Mouse (Mus musculus): ENCODE data around the gene Dyrk1a. TPM values are rescaled to one million over a fixed set of nuclear protein-coding genes. Genes with fewer than 3 reads are reported as not detected.

Dyrk1a gene
- polyA plus RNA-seq, 1 experiment from 2014 or later, result 16.8 TPM

- no peak for ATAC-seq (ENCODE audit: insufficient number of reproducible peaks, insufficient read depth, low FRiP score, low read depth)
- Histone ChIP-seq H3K4me1 (ENCODE audit: control insufficient read depth, insufficient read depth, low read length) (0 out of 2 replicates have a peak, but pooled peaks cover 4% of the 10 kb centered on the region), H3K36me3 (ENCODE audit: control insufficient read depth, insufficient read depth, low read length) (no peaks in the 10 kb centered on the region), H3K4me2 (replicated peaks; ENCODE audit: low read depth, low read length) (no peak overlapping the region), H3K27me3 (ENCODE audit: control insufficient read depth, insufficient read depth, low read length) (no peaks in the 10 kb centered on the region), H3K27ac (ENCODE audit: low read length) (no peak overlapping the region), H3K9me3 (ENCODE audit: control insufficient read depth, low read depth, low read length) (no peaks in the 10 kb centered on the region), H3K9ac (replicated peaks; ENCODE audit: low read depth, low read length) (no peak overlapping the region), H3K4me3 (ENCODE audit: low read depth, low read length) (no peak overlapping the region)
- WGBS, result 76% methylated on average over 4 of the region's 4 CpGs
These were observed 38.5 kb upstream of the Dyrk1a start for GRCm38 (mm10) chr16:94531268-94531667.

GRCm38 (mm10) chr16:94533679-94534078 lies 36.1 kb upstream of the Dyrk1a start:
- Histone ChIP-seq H3K4me2 (replicated peaks; ENCODE audit: low read depth, low read length) (no peak overlapping the region), H3K36me3 (ENCODE audit: control insufficient read depth, insufficient read depth, low read length) (no peaks in the 10 kb centered on the region), H3K4me3 (ENCODE audit: low read depth, low read length) (no peak overlapping the region), H3K27ac (ENCODE audit: low read length) (no peak overlapping the region), H3K4me1 (ENCODE audit: control insufficient read depth, insufficient read depth, low read length) (no peaks in the 10 kb centered on the region), H3K9ac (replicated peaks; ENCODE audit: low read depth, low read length) (no peak overlapping the region), H3K9me3 (ENCODE audit: control insufficient read depth, low read depth, low read length) (no peaks in the 10 kb centered on the region), H3K27me3 (ENCODE audit: control insufficient read depth, insufficient read depth, low read length) (no peaks in the 10 kb centered on the region)
- 69% methylated on average over 6 of the region's 6 CpGs for WGBS
- no peak for ATAC-seq (ENCODE audit: insufficient number of reproducible peaks, insufficient read depth, low FRiP score, low read depth)

- Histone ChIP-seq H3K4me2 (replicated peaks; ENCODE audit: low read depth, low read length) (no peak overlapping the region), H3K27ac (ENCODE audit: low read length) (no peak overlapping the region), H3K27me3 (ENCODE audit: control insufficient read depth, insufficient read depth, low read length) (no peaks in the 10 kb centered on the region), H3K36me3 (ENCODE audit: control insufficient read depth, insufficient read depth, low read length) (no peaks in the 10 kb centered on the region), H3K9ac (replicated peaks; ENCODE audit: low read depth, low read length) (no peak overlapping the region), H3K4me1 (ENCODE audit: control insufficient read depth, insufficient read depth, low read length) (no peaks in the 10 kb centered on the region), H3K9me3 (ENCODE audit: control insufficient read depth, low read depth, low read length) (no peaks in the 10 kb centered on the region), H3K4me3 (ENCODE audit: low read depth, low read length) (no peak overlapping the region)
- no peak for ATAC-seq (ENCODE audit: insufficient number of reproducible peaks, insufficient read depth, low FRiP score, low read depth)
- WGBS, result 90% methylated on average over 5 of the region's 5 CpGs
These were observed 34.1 kb upstream of the Dyrk1a start for GRCm38 (mm10) chr16:94535716-94536115.

GRCm38 (mm10) chr16:94536417-94537158 lies 33.2 kb upstream of the Dyrk1a start:
- Histone ChIP-seq H3K9me3 (ENCODE audit: control insufficient read depth, low read depth, low read length) (no peaks in the 10 kb centered on the region), H3K4me1 (ENCODE audit: control insufficient read depth, insufficient read depth, low read length) (no peaks in the 10 kb centered on the region), H3K4me3 (ENCODE audit: low read depth, low read length) (no peak overlapping the region), H3K27me3 (ENCODE audit: control insufficient read depth, insufficient read depth, low read length) (no peaks in the 10 kb centered on the region), H3K36me3 (ENCODE audit: control insufficient read depth, insufficient read depth, low read length) (no peaks in the 10 kb centered on the region), H3K4me2 (replicated peaks; ENCODE audit: low read depth, low read length) (no peak overlapping the region), H3K27ac (ENCODE audit: low read length) (no peak overlapping the region), H3K9ac (replicated peaks; ENCODE audit: low read depth, low read length) (no peak overlapping the region)
- ATAC-seq (ENCODE audit: insufficient number of reproducible peaks, insufficient read depth, low FRiP score, low read depth), result no peak
- WGBS, result 75% methylated on average over 7 of the region's 7 CpGs

- no peak overlapping the region for H3K4me3 ChIP-seq (ENCODE audit: low read depth, low read length)
- no peaks in the 10 kb centered on the region for H3K36me3 ChIP-seq (ENCODE audit: control insufficient read depth, insufficient read depth, low read length)
- H3K27me3 ChIP-seq (ENCODE audit: control insufficient read depth, insufficient read depth, low read length), result no peaks in the 10 kb centered on the region
- no peak overlapping the region for H3K4me2 ChIP-seq (replicated peaks; ENCODE audit: low read depth, low read length)
- no peaks in the 10 kb centered on the region for H3K4me1 ChIP-seq (ENCODE audit: control insufficient read depth, insufficient read depth, low read length)
- H3K9me3 ChIP-seq (ENCODE audit: control insufficient read depth, low read depth, low read length), result no peaks in the 10 kb centered on the region
- no peak for ATAC-seq (ENCODE audit: insufficient number of reproducible peaks, insufficient read depth, low FRiP score, low read depth)
- WGBS, result 49% methylated on average over 9 of the region's 9 CpGs
- no peak overlapping the region for H3K9ac ChIP-seq (replicated peaks; ENCODE audit: low read depth, low read length)
- no peak overlapping the region for H3K27ac ChIP-seq (ENCODE audit: low read length)
These were observed 32.7 kb upstream of the Dyrk1a start for GRCm38 (mm10) chr16:94537159-94537527.

- Histone ChIP-seq H3K4me1 (ENCODE audit: control insufficient read depth, insufficient read depth, low read length) (0 out of 2 replicates have a peak, but pooled peaks cover 3% of the 10 kb centered on the region), H3K27me3 (ENCODE audit: control insufficient read depth, insufficient read depth, low read length) (no peaks in the 10 kb centered on the region), H3K27ac (ENCODE audit: low read length) (no peak overlapping the region), H3K4me2 (replicated peaks; ENCODE audit: low read depth, low read length) (no peak overlapping the region), H3K9ac (replicated peaks; ENCODE audit: low read depth, low read length) (no peak overlapping the region), H3K9me3 (ENCODE audit: control insufficient read depth, low read depth, low read length) (no peaks in the 10 kb centered on the region), H3K4me3 (ENCODE audit: low read depth, low read length) (no peak overlapping the region), H3K36me3 (ENCODE audit: control insufficient read depth, insufficient read depth, low read length) (no peaks in the 10 kb centered on the region)
- 96% methylated on average over 9 of the region's 9 CpGs for WGBS
- ATAC-seq (ENCODE audit: insufficient number of reproducible peaks, insufficient read depth, low FRiP score, low read depth), result no peak
These were observed 29.7 kb upstream of the Dyrk1a start for GRCm38 (mm10) chr16:94540140-94540539.

- no peaks in the 10 kb centered on the region for H3K36me3 ChIP-seq (ENCODE audit: control insufficient read depth, insufficient read depth, low read length)
- 88% methylated on average over 8 of the region's 8 CpGs for WGBS
- no peaks in the 10 kb centered on the region for H3K9me3 ChIP-seq (ENCODE audit: control insufficient read depth, low read depth, low read length)
- no peak overlapping the region for H3K9ac ChIP-seq (replicated peaks; ENCODE audit: low read depth, low read length)
- H3K4me1 ChIP-seq (ENCODE audit: control insufficient read depth, insufficient read depth, low read length), result 0 out of 2 replicates have a peak, but pooled peaks cover 3% of the 10 kb centered on the region
- no peaks in the 10 kb centered on the region for H3K27me3 ChIP-seq (ENCODE audit: control insufficient read depth, insufficient read depth, low read length)
- H3K4me2 ChIP-seq (replicated peaks; ENCODE audit: low read depth, low read length), result no peak overlapping the region
- H3K27ac ChIP-seq (ENCODE audit: low read length), result no peak overlapping the region
- no peak overlapping the region for H3K4me3 ChIP-seq (ENCODE audit: low read depth, low read length)
- ATAC-seq (ENCODE audit: insufficient number of reproducible peaks, insufficient read depth, low FRiP score, low read depth), result no peak
These were observed 26.9 kb upstream of the Dyrk1a start for GRCm38 (mm10) chr16:94542898-94543297.

GRCm38 (mm10) chr16:94544540-94545105 lies 25.2 kb upstream of the Dyrk1a start:
- ATAC-seq (ENCODE audit: insufficient number of reproducible peaks, insufficient read depth, low FRiP score, low read depth), result no peak
- H3K27me3 ChIP-seq (ENCODE audit: control insufficient read depth, insufficient read depth, low read length), result no peaks in the 10 kb centered on the region
- H3K4me2 ChIP-seq (replicated peaks; ENCODE audit: low read depth, low read length), result no peak overlapping the region
- H3K4me1 ChIP-seq (ENCODE audit: control insufficient read depth, insufficient read depth, low read length), result 0 out of 2 replicates have a peak, but pooled peaks cover 3% of the 10 kb centered on the region
- WGBS, result 38% methylated on average over 11 of the region's 11 CpGs
- no peak overlapping the region for H3K9ac ChIP-seq (replicated peaks; ENCODE audit: low read depth, low read length)
- H3K9me3 ChIP-seq (ENCODE audit: control insufficient read depth, low read depth, low read length), result no peaks in the 10 kb centered on the region
- no peak overlapping the region for H3K27ac ChIP-seq (ENCODE audit: low read length)
- H3K36me3 ChIP-seq (ENCODE audit: control insufficient read depth, insufficient read depth, low read length), result no peaks in the 10 kb centered on the region
- no peak overlapping the region for H3K4me3 ChIP-seq (ENCODE audit: low read depth, low read length)
